Mouse (Mus musculus) left cerebral cortex, postnatal 4 days (tissue): ENCODE results near the gene Tnrc6b. TPM values are rescaled to one million over a fixed set of nuclear protein-coding genes. Genes with fewer than 3 reads are reported as not detected.
"Not testable (repeated sequence)": the region's sequence is repeated elsewhere in the genome, so short reads cannot be mapped to it uniquely, and the experiment has no call there.

Source experiments
- DNase-seq: peaks from one replicate; pipeline ENCODE4 v3.0.0-alpha.2; 2022
- intact Hi-C: fragments of 180-260 bp; cut with DNase I; formaldehyde crosslinking; loops from one replicate; pipeline ENCODE4 v1.15.1; 2025
- total RNA-seq, 2 experiments: library from RNA; stranded (reverse); gene quantifications; 2 replicates each; pipeline ENCODE4 v1.2.3; 2021

Gene Tnrc6b
- total RNA-seq, 2 experiments from 2014 or later: 145 to 146 TPM

DNA sequence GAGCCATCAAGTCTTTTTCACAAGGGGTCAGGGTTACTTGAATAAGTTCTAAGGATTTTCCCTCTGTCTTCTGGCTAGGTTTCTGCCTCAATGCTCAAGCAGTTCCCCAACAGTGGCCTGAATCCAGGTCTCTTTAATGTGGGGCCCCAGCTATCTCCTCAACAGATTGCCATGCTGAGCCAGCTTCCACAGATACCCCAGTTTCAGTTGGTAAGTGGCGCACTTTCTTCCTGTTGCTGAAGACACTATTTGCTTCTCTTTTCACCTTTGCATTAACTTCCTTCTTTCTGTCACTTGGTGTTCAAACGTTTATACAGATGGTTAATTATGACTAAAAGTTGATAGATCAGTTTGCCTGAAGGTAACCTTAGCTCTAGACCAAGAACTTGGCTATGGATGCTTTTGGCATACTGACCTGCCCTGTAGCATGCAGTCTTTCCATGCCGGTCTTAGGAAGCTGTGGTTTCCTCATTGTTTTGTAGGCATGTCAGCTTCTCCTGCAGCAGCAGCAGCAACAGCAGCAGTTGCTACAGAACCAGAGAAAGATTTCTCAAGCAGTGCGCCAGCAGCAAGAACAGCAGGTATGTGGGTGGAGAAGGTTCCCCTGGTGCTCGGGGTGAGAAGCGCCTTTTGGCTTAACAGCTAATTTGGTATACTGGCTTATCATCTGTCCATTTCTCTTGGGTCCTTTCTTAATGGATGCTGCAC lies 190.8 kb downstream of the Tnrc6b start:
- intact Hi-C loops: no loop called here
- DNase-seq: no peak

GRCm38 (mm10) chr15:80904776-80905175 lies 193.7 kb downstream of the Tnrc6b start:
- intact Hi-C loops, DNase-seq: not testable (repeated sequence)

GRCm38 (mm10) chr15:80910183-80910582 lies 199.1 kb downstream of the Tnrc6b start:
- no peak for DNase-seq
- intact Hi-C loops: no loop called here

GRCm38 (mm10) chr15:80910790-80911531 lies 199.8 kb downstream of the Tnrc6b start:
- intact Hi-C loops: no loop called here
- DNase-seq: no peak

DNA sequence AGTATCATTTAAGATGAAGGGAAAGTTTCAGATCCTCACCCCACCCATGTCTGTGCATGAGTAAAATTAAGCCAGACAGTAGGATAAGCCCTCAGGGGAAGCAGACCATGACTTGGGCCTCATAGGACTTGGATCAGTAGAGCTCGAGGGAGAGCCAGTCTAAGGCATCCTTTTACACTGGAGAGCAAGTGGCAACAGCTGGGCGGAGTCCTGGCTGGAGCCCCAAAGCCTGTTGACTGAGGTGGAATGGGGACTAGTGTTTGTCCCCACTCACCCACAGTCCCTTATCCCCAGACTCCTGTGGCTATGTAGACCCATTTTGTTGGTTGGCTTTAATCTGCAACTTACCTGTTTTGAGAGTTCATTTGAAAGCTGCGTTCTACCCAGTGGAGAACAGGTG lies 201.1 kb downstream of the Tnrc6b start:
- no peak for DNase-seq
- intact Hi-C loops: no loop called here

GRCm38 (mm10) chr15:80913803-80914202 lies 202.7 kb downstream of the Tnrc6b start:
- DNase-seq: no peak
- intact Hi-C loops: no loop called here

DNA sequence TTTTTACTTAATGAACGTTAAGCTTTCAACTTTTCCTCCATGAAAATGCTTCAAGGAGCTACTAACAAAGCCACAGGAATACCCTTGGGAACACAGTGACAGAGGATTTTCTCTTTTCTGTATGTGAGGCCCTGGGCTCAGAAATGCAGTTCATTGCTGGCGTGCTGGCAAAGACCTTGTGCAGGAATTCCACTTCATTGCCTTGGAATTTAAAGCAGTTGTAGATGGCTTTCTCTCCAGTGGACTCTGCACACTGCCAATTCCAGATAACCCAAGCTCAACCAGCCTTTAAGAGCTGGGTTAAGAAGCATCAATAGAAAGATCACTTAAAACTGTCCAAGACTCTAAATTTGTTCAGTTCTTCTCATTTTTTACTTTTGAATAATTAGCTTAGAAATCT lies 204.7 kb downstream of the Tnrc6b start:
- intact Hi-C loops: no loop called here
- no peak for DNase-seq

- DNase-seq: no peak
- intact Hi-C loops: no loop called here
Measured at GRCm38 (mm10) chr15:80916621-80917020, 205.5 kb downstream of the Tnrc6b start.

DNA sequence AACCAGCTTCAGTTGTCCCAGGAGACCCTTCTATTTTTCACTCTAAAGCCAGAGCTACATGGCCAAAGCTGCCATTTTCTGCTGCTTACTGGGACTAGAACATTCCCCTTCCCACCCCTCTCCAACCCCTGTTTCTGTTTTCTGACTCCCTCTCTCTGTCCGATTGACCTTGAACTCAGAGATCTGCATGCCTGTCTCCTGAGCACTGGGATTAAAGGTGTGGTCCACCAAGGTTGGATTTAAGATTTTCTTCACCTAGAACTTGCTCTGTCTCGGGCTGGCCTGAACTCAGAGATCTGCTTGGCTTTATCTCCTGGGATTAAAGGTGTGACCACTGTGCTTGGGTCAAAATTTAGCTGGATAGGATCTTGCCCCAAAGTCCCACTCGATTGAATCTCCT lies 209.2 kb downstream of the Tnrc6b start:
- intact Hi-C loops: no loop called here
- no peak for DNase-seq

GRCm38 (mm10) chr15:80921781-80922180 lies 210.7 kb downstream of the Tnrc6b start:
- intact Hi-C loops: no loop called here
- no peak for DNase-seq

GRCm38 (mm10) chr15:80924211-80924610 lies 213.1 kb downstream of the Tnrc6b start:
- DNase-seq: no peak
- intact Hi-C loops: no loop called here

DNA sequence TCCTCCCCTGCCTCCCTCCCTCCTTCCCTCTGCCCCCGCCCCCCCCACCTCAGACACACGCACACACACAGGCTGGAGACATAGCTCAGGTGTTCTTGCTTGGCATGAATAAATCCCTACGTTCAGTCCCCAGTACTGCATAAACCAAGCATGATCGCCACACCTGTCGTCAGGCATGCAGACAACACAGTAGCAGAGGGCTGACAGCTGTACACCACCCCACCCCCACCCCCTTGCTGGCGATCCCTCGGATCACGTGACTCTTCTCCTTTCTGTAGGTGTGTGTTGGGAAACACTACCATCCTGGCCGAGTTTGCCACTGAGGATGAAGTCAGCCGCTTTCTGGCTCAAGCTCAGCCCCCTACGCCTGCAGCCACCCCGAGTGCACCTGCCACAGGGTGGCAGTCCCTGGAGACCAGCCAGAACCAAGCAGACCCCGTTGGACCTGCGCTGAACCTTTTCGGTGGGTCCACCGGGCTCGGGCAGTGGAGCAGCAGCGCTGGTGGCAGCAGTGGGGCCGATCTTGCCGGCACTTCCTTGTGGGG lies 217.8 kb downstream of the Tnrc6b start:
- intact Hi-C loops: no loop called here
- no peak for DNase-seq

DNA sequence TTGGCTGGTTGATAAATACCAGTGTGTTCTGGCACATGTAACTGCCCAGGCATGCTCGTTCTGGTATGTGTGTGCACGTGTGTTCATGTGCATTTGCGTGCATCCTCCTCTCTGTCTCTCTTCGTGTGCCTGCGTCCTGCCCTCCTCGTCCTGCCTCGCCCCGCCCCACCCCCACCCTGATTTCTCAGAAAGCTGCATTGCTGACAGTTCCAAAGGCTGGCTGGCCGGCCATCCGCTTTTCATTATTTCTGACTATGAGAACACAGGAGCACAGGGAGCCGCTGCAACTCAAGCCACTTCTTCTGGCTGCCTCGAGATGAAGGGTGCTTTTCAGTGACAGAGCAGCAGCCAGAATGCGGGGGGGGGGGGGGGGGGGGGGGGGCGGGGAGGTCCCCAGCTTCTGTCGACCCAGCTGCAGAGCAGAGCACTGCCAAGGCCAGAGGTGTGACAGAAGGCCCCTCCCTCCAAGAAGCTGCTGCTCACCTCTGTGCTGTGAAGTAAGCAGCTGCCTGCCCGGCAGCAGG lies 219.0 kb downstream of the Tnrc6b start:
- intact Hi-C loops: no loop called here
- no peak for DNase-seq

- DNase-seq, intact Hi-C loops: not testable (repeated sequence)
Measured at GRCm38 (mm10) chr15:80930676-80931320, 219.7 kb downstream of the Tnrc6b start.

DNA sequence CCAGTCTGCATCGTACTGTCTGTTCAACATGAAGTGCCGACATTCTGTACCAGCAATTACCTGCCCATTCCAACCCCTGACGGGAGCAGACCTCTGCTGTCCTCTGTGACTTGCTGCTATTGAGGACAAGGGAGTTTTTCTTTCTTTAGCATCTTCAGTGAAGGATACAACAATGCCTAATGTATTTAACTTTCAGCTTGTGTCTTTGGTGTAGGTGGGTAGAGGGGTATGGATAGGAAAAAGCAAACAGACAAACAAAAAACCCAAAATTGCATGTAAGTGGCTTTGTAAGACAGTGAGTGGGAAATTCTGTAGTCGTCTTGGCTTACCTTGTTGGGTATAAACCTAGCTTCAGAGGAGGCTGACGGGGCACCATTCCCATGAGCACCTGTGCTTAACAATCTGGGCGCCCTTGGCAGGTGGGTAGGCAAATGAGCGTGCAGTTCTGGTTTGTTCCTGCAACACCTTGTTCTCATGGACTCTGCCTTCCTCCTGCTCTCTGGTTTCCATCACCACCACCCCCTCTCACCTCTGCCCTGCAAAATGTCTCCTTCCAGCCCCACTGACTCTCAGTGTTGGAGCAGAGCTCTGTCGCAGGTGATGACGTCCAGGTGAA lies 220.3 kb downstream of the Tnrc6b start:
- intact Hi-C loops: no loop called here
- no peak for DNase-seq

- no peak for DNase-seq
- intact Hi-C loops: no loop called here
Measured at GRCm38 (mm10) chr15:80934841-80935240, 223.7 kb downstream of the Tnrc6b start.

GRCm38 (mm10) chr15:80936686-80937085 lies 225.6 kb downstream of the Tnrc6b start:
- DNase-seq: no peak
- intact Hi-C loops: no loop called here

GRCm38 (mm10) chr15:80938615-80939014 lies 227.5 kb downstream of the Tnrc6b start:
- DNase-seq: no peak

GRCm38 (mm10) chr15:80939401-80939800 lies 228.3 kb downstream of the Tnrc6b start:
- intact Hi-C loops: no loop called here
- no peak for DNase-seq

More at GRCm38 (mm10) chr15:80938615-80939014, 227.5 kb downstream of the Tnrc6b start:
- intact Hi-C loops: no loop called here

DNA sequence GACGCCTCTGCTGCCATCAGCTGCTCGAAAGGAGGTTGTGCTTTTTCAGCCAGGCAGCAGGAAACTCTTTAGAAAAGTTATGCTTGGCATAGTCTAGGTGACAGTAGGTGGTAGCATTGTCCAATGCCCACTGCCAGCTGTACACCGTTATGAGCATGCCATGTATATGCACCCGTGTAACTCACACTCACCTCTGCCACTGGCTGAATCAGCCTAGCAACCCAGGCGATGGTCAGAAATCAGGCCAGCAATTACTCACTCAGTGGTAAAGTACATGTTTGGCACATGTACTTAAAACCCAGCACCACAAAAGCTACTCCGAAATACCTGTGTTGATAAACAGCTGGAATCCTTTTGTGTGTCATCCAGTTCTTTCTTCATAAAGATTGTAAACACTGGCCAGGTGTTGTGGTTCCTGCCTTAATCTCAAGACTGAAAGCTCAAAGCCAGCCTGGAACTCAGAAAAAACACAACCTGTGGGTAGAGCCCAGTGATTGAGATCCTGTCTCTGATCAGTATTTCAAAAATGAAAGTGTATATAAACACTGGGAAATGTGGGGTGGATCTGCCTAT lies 230.4 kb downstream of the Tnrc6b start:
- no peak for DNase-seq
- intact Hi-C loops: no loop called here
